Mouse (Mus musculus) retina, postnatal 7 days (tissue): ENCODE results near the gene Gsn.

Experiments used
- DNase-seq: peaks from one replicate; pipeline ENCODE4 v3.0.0-alpha.2; 2012; ENCODE audit warnings: low read depth, low spot score

Gsn gene

DNA sequence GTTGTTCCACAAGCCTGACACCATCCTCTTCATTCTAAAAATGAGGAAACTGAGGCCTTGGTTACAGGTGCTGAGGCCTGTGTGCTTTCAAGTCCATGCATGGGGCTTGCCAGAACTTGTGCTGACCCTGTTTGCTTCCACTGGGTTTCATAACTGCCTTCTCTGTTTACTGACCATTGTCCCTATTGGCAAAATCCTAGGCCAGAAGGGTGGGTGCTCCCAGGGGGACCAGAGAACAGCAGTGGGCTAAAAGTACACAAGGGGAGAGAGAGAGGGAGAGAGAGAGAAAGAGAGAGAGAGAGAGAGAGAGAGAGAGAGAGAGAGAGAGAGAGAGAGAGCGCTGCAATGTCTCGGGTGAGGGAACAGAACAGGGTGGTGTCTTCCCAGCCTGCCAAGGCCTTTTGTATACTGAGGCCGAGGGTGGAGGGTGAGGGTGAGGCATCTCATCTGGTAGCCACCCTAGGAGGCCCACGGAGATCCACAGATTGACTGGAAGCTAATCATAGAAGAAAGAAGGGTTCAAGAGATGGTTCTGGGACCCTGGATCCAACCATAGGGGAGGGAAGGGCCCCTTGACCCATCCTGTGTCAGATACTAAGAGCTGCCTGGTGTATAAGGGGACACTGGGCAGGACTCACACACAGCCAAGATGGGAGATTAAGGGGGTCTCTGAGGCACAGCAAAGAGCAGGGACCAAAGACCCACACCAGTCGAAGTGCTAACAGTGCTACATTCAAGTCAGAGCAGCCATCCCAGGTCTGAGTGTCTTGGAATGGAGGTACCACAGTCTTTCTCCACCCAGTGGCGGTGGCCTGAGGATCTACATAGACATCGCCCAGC is 22.4 kb downstream of the Gsn start:
- no peak for DNase-seq

DNA sequence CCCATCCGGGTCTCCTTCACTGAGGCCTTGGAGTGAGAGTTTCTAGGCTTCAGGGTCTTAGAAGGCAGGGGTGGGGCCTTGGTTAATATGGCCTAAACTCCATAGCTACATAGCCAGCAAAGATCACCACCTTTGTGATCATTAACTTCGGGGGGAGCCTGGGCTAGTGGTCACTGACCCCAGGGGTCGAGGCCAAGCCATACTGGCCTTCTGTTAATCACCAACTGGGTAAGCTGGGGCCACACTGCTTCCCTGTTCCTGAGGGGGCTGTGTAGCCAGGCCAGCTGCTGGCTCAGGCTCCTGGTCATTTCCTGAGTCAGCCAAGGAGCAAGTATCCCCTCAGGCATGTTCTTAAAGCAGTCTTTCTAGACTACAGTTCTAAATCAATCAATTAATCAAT is 23.8 kb downstream of the Gsn start:
- DNase-seq: no peak

DNA sequence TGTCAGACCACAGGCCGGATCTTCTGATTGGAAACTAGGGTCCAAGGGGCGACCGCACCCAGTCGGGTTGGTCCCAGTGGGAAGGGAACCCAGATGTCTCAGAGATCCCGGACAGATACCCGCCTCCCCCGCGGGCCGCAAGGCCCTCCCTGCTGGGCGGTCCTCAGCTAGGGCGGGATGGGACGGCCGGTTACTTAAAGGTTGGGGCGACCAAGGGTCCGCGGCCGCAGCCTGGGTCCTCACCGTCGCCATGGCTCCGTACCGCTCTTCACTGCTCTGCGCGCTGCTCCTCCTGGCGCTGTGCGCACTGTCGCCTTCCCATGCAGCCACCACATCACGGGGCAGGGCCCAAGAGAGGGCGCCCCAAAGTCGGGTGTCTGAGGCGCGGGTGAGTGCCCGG is 26.0 kb downstream of the Gsn start:
- no peak for DNase-seq

- DNase-seq: no peak
Measured at GRCm38 (mm10) chr2:35283997-35284396, 27.8 kb downstream of the Gsn start.

- no peak for DNase-seq
Measured at GRCm38 (mm10) chr2:35285209-35285608, 29.0 kb downstream of the Gsn start.

DNA sequence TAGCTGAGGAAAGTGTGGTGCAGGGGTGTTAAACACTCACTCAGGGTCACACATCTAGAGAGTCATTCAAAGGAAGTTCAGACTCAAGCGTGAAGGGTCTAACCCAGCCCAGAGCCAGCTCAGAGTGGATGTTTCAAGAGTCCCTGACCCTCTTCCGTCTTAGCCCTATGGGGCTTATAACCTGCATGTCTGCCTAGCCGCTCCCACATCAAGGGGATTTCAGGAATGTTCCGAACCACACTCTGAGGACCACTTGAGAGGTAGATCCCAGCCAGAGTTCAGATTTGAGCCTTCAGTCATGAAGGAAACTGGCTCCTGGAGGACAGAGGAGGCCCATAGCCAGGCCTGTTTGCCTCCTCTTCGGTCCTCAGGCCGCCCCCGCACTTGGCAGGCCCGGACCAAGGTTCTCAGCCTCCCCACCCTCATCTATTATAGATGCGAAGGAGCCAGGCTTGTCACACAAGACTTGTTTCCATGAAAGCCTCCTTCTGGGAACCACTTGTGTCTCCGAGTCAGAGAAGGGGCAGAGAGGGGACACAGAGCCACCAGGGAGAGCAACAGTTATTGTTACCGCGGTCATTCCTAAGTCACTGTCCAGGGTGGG is 30.9 kb downstream of the Gsn start:
- no peak for DNase-seq

GRCm38 (mm10) chr2:35288758-35289635 is 32.8 kb downstream of the Gsn start:
- peak; percentile 66 for DNase-seq

- peak; percentile 32 for DNase-seq
Measured at GRCm38 (mm10) chr2:35291856-35292255, 35.7 kb downstream of the Gsn start.

GRCm38 (mm10) chr2:35292700-35293099 is 36.5 kb downstream of the Gsn start:
- no peak for DNase-seq

GRCm38 (mm10) chr2:35293291-35293690 is 37.1 kb downstream of the Gsn start:
- DNase-seq: no peak

- DNase-seq: peak; percentile 77
Measured at GRCm38 (mm10) chr2:35297703-35298332, 41.6 kb downstream of the Gsn start.

- DNase-seq: no peak
Measured at GRCm38 (mm10) chr2:35299437-35299836, 43.3 kb downstream of the Gsn start.

GRCm38 (mm10) chr2:35302049-35302885 is 46.1 kb downstream of the Gsn start:
- DNase-seq: no peak

DNA sequence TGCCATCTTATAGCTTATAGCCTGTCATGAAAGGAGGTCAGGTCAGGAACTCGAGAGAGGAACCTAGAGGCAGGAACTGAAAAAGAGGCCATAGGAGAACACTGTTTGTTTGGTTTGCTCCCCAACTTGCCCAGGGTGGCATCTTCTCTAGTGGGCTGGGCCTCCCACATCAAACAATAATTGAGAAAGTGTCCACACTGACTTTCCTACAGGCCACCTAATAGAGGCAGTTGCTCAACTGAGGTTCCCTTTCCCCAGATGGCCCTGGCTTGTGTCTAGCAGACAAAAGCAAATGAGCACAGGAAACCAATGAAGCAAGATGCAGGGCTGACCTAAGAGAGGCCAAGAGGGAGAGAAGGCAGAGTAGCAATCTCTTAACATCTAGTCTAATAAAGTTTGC is 52.0 kb downstream of the Gsn start:
- no peak for DNase-seq

DNA sequence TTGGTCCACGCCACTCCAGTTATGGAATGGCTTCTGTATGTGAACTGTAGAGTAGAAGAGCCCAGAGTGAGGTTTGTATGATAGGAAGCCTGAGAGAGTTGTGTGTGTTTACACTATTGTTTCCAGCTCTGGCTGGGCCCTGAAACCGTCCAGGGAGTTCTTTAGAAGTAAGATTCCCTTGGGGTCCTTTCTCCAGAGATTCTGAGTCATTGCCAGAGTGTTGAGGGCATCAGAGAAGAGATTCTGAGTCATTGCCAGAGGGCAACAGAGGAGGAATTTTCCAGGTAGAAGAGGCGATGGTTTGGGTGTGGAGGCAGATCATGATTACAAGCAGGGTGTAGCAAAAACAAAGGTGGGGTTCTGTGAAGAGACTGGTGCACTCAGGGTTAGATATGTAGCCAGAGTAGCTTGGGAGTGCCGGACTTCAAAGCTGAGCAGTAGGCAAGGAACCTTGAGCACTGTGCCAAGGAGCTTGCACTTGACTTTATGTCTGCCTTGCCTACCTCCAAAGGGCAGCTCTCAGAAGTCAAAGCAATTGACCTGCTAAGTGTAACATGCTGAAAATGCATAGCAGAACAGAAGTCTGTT is 53.8 kb downstream of the Gsn start:
- DNase-seq: no peak

GRCm38 (mm10) chr2:35314300-35314699 is 58.1 kb downstream of the Gsn start:
- no peak for DNase-seq

GRCm38 (mm10) chr2:35317604-35318003 is 61.4 kb downstream of the Gsn start:
- DNase-seq: no peak

- no peak for DNase-seq
Measured at GRCm38 (mm10) chr2:35318405-35318804, 62.2 kb downstream of the Gsn start.

DNA sequence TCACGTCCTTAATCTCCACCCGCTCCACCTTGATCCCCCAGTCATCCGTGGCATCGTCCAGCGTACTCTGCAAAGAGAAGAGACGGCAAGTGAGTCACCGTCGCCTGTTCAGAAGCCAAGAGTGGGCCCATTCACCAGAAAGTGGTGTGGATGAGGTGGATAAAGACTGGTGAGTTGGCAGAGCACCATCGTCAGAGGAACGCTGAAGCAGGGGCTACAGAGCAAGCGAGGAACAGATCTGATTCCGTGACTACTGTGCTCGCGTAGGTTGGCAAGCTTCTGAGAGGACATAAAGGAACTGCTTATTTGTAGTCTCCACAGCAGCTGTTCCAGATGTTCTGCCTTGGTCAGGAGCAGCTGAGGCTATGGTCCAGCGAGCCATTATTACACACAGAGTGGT is 64.2 kb downstream of the Gsn start:
- DNase-seq: no peak

DNA sequence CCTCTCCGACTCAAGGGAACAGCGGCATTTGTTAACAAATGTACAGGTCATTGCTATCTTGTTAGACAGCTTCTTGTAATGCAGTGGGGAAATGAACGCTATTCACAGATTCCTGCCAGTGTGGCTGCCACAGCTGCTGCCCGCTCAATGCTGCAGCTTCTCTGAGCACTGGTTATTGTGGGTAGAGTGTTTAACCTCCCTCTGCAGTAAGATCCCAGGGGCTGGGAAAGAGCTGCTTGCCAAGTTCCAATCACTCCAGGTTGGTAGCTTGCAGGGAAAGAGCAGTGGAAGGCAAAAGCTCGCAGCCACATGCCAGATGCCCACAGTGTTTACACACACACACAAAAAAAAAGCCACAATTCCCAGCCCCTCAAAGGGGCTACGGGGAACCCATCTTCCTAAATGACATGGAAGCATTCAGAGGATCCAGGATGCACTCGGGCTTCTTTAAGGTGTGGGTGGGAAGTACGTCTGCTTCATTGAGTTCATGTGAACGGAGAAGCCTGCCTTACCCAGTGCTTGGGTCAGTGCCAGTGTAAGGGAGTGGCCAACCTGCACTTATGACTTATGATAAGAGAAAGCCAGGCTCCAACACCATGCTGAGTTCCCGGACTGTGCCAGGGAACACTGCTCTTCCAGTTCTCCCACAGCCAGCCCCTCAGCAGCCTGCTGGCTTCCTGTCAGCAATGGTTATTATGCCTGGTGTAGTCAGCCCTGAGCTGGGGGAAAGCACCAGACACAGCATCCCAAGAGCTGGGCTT is 66.4 kb downstream of the Gsn start:
- no peak for DNase-seq
